Mouse (Mus musculus) limb, embryonic 11.5 days (tissue): ENCODE measurements around the gene Dab2ip. TPM values are rescaled to one million over a fixed set of nuclear protein-coding genes. Genes with fewer than 3 reads are reported as not detected.
A peak's percentile ranks its signal among the peaks of the same experiment; 100 is the strongest.

Experiments used
- ATAC-seq: fragments of 200-750 bp; cut with Nextera tagmentation; 2 replicates; pipeline ENCODE4 v1.8.0; 2017; ENCODE audit warnings: low read depth; ENCODE audit not compliant: insufficient number of reproducible peaks, low FRiP score, low TSS enrichment
- DNase-seq: peaks from one replicate; pipeline ENCODE4 v3.0.0-alpha.2; 2015; ENCODE audit warnings: low spot score
- H3K27ac ChIP-seq: fragments of 300-500 bp; sonication (generic); replicated peaks from 2 replicates; pipeline ENCODE4 v1.5.1; 2014; ENCODE audit warnings: low read depth, mild to moderate bottlenecking, low read length
- H3K27me3 ChIP-seq: fragments of 300-500 bp; sonication (generic); 2 replicates; pipeline ENCODE4 v1.6.1; 2014; ENCODE audit warnings: mild to moderate bottlenecking, low read length, mixed read lengths; ENCODE audit not compliant: control insufficient read depth, insufficient read depth
- H3K36me3 ChIP-seq: fragments of 300-500 bp; sonication (generic); 2 replicates; pipeline ENCODE4 v1.6.1; 2014; ENCODE audit warnings: mild to moderate bottlenecking, low read length, moderate library complexity, mixed read lengths; ENCODE audit not compliant: control insufficient read depth, insufficient read depth
- H3K4me1 ChIP-seq: fragments of 300-500 bp; sonication (generic); 2 replicates; pipeline ENCODE4 v1.6.1; 2014; ENCODE audit warnings: low read length, mixed read lengths; ENCODE audit not compliant: control insufficient read depth, insufficient read depth
- H3K4me2 ChIP-seq: fragments of 300-500 bp; sonication (generic); 2 replicates; pipeline ENCODE4 v1.6.1; 2014; ENCODE audit warnings: low read depth, mild to moderate bottlenecking, moderate library complexity; ENCODE audit not compliant: severe bottlenecking
- H3K4me3 ChIP-seq: fragments of 300-500 bp; sonication (generic); 2 replicates; pipeline ENCODE4 v1.5.1; 2014; ENCODE audit warnings: low read depth, low read length
- H3K9ac ChIP-seq: fragments of 300-500 bp; sonication (generic); 2 replicates; pipeline ENCODE4 v1.6.1; 2014; ENCODE audit warnings: mild to moderate bottlenecking, low read length
- H3K9me3 ChIP-seq: fragments of 300-500 bp; sonication (generic); 2 replicates; pipeline ENCODE4 v1.6.1; 2016; ENCODE audit warnings: low read length; ENCODE audit not compliant: control insufficient read depth
- WGBS: fragments of 180-500 bp; shearing (Covaris S2); extraction: QIAGEN DNeasy Blood & Tissue Kit; methylation state at CpG from one replicate; pipeline ENCODE4 v1.1.7; 2014; 5-methylcytosine and 5-hydroxymethylcytosine counted together
- polyA plus RNA-seq: library from polyadenylated mRNA; unstranded; fragments of >200 nt; fragmentation: Nextera tagmentation; extraction: Ambion mirVana; gene quantifications from 2 replicates; pipeline ENCODE4 v1.2.1, GENCODE M21; 2014

Gene Dab2ip
- polyA plus RNA-seq, 1 experiment from 2014 or later, result 53.9 TPM

DNA sequence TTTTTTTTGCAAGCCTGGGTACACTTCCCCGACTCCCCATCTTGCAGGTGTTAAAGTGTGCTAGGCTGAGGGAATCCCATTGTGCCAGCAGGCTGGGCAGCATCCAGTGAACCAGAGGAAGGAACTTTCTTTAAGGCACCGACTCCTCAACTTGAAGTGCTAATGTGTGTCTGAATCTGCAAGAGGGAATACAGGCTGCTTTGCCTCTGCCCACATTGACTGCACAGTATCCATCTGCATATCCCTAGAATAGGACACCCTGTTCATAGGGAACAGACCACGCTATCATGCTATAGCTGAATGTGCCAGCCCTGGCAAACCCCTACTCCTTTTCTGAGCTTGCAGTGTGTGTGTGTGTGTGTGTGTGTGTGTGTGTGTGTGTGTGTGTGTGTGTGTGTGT lies 115.1 kb downstream of the Dab2ip start:
- no peak overlapping the region for H3K4me3 ChIP-seq
- no peak for DNase-seq
- no peak overlapping the region for H3K4me2 ChIP-seq
- no peak for ATAC-seq
- H3K4me1 ChIP-seq, result peaks cover 66% of the 10 kb centered on the region
- no peaks in the 10 kb centered on the region for H3K27me3 ChIP-seq
- H3K36me3 ChIP-seq, result no peaks in the 10 kb centered on the region
- no peak overlapping the region for H3K27ac ChIP-seq
- H3K9ac ChIP-seq, result no peak overlapping the region
- 84% methylated on average over 3 of the region's 3 CpGs for WGBS
- H3K9me3 ChIP-seq, result no peaks in the 10 kb centered on the region

DNA sequence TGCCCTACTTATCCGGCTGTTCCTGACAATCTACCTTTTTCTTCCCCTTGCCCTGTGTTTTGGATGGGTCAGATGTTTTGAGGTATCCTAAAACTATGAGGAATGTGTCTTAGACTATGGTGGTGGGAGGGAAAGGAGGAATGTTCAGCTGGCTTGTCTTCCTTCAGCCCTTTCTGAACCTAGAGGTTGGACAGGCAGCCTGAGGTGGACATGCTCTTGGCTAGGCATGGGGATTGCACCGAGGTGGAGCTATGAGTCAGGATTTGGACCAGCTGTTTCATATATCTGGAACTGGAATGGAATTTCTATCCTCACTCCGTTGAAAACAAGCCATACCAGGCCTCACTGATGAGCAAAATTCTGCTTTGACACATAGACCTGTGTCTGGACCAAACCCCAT lies 115.9 kb downstream of the Dab2ip start:
- 75% methylated on average over 3 of the region's 3 CpGs for WGBS
- Histone ChIP-seq H3K9me3 (no peaks in the 10 kb centered on the region), H3K9ac (no peak overlapping the region), H3K27ac (no peak overlapping the region), H3K4me1 (peaks cover 68% of the 10 kb centered on the region), H3K36me3 (no peaks in the 10 kb centered on the region), H3K27me3 (no peaks in the 10 kb centered on the region), H3K4me2 (no peak overlapping the region), H3K4me3 (no peak overlapping the region)
- no peak for ATAC-seq
- no peak for DNase-seq

DNA sequence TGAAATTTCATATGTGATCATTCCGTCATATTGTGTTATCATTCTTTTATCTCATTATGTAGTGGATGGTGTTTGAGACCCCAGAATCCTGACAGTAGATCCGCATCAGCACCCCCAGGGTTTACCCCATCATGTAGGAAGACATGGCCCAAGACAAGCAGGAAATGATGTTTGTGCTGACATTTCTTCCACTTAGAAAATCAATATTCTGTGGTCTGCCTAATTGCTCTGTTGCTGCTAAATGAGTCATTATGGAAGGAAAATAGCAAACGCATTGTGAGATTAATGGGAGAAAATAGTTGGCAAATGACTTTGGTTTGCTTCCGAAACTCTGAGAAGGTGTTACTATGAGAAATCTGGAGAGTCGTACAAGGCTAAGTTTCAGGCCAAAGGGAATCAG lies 116.4 kb downstream of the Dab2ip start:
- H3K4me3 ChIP-seq, result no peak overlapping the region
- no peaks in the 10 kb centered on the region for H3K9me3 ChIP-seq
- no peak overlapping the region for H3K9ac ChIP-seq
- WGBS, result 84% methylated on average over 5 of the region's 5 CpGs
- H3K4me1 ChIP-seq, result peaks cover 68% of the 10 kb centered on the region
- ATAC-seq (no peak), DNase-seq (no peak)
- H3K27ac ChIP-seq, result no peak overlapping the region
- no peaks in the 10 kb centered on the region for H3K27me3 ChIP-seq
- no peak overlapping the region for H3K4me2 ChIP-seq
- H3K36me3 ChIP-seq, result no peaks in the 10 kb centered on the region

DNA sequence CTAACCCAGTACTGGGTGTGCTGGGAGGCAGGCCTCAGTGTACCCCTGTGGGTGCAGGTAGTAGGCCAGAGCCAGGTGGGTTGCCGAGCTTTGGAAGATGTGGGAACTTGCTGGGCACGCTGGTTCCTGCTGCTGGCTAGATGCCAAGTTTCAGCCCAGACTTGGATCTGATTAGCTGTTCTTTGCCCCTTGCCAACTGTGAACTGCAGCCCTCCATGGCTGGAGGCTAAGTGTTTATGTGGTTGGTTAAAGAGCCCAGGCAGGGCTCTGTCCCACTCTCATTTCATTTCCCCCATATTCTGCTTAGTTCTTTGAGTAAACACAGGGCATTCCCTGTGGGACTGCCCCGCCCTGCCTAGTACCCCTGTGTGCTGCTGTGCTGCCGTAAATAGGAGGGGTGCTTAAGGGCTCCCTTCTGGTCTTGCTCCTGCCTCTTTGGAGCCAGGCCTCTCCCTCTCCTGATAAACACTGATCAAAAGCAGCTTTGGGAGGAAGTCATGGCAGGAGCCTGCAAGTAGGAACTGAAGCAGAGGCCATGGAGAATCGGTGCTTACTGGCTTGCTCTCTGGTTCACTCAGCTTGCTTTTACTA lies 118.1 kb downstream of the Dab2ip start:
- 23% methylated on average over 5 of the region's 5 CpGs for WGBS
- H3K4me3 ChIP-seq, result no peak overlapping the region

DNA sequence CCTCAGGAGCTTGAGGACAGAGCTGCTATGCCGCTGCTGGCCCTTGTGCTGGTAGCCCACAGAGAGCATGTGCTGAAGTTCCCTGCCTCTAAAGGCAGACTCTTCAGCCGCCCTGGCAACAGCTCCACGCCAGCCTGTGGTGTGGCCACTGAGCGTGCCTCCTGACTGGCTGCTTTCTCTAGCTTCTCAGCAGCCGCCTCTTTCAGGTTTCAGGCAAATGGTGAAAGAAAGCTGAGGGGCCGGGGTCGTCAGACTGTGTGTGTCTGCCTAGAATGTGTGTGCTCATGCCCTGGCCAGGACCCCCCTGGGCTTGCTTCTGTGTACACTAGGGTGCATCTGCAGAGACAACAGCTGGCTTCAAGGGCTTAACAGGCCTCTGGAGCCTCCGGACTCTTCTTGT lies 119.8 kb downstream of the Dab2ip start:
- DNase-seq (peak; percentile 60), ATAC-seq (peak; percentile 32; the same call in 1 of the 2 replicates)
- Histone ChIP-seq H3K27ac (peak overlapping the region; percentile 38), H3K9me3 (no peaks in the 10 kb centered on the region), H3K4me3 (no peak overlapping the region), H3K4me2 (no peak overlapping the region), H3K4me1 (peaks cover 77% of the 10 kb centered on the region), H3K36me3 (0 out of 2 replicates have a peak, but pooled peaks cover 3% of the 10 kb centered on the region), H3K9ac (0 out of 2 replicates have a peak overlapping the region, but pooled peaks have one; percentile 22), H3K27me3 (no peaks in the 10 kb centered on the region)
- WGBS, result 24% methylated on average over 8 of the region's 8 CpGs

More for the DNA sequence above, 118.1 kb downstream of the Dab2ip start:
- no peaks in the 10 kb centered on the region for H3K36me3 ChIP-seq
- H3K4me1 ChIP-seq, result peaks cover 72% of the 10 kb centered on the region
- no peak overlapping the region for H3K4me2 ChIP-seq
- H3K27me3 ChIP-seq, result no peaks in the 10 kb centered on the region
- ATAC-seq, result no peak
- no peaks in the 10 kb centered on the region for H3K9me3 ChIP-seq
- DNase-seq, result peak; percentile 45
- H3K9ac ChIP-seq, result no peak overlapping the region
- 0 out of 2 replicates have a peak overlapping the region, but pooled peaks have one; percentile 1 for H3K27ac ChIP-seq

DNA sequence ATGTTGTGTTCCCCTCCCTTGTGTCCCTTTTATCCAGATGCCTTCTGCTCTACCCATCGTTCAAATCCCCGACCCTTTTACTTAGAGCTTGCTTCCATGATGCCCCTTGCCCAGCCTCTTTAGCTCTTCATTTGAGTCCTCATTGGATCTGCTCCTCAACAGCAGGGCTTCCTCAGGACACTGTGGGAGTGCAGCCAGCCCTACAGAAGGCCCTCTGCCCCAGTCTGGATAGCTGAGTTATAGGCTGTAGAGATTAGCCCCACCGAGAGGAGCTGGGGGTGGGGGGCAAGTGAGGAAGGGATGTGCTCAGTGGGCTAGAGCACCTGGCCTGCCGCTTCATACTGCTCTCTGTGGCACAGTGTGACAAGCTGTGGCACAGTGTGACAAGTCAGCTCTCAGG lies 120.4 kb downstream of the Dab2ip start:
- Histone ChIP-seq H3K9ac (no peak overlapping the region; the same call in 1 of the 2 replicates), H3K4me3 (no peak overlapping the region), H3K4me2 (no peak overlapping the region), H3K36me3 (0 out of 2 replicates have a peak, but pooled peaks cover 3% of the 10 kb centered on the region), H3K4me1 (peaks cover 79% of the 10 kb centered on the region), H3K9me3 (no peaks in the 10 kb centered on the region), H3K27ac (peak overlapping the region; percentile 38; the same call in 1 of the 2 replicates), H3K27me3 (no peaks in the 10 kb centered on the region)
- DNase-seq (no peak), ATAC-seq (no peak)
- 38% methylated on average over 4 of the region's 4 CpGs for WGBS

DNA sequence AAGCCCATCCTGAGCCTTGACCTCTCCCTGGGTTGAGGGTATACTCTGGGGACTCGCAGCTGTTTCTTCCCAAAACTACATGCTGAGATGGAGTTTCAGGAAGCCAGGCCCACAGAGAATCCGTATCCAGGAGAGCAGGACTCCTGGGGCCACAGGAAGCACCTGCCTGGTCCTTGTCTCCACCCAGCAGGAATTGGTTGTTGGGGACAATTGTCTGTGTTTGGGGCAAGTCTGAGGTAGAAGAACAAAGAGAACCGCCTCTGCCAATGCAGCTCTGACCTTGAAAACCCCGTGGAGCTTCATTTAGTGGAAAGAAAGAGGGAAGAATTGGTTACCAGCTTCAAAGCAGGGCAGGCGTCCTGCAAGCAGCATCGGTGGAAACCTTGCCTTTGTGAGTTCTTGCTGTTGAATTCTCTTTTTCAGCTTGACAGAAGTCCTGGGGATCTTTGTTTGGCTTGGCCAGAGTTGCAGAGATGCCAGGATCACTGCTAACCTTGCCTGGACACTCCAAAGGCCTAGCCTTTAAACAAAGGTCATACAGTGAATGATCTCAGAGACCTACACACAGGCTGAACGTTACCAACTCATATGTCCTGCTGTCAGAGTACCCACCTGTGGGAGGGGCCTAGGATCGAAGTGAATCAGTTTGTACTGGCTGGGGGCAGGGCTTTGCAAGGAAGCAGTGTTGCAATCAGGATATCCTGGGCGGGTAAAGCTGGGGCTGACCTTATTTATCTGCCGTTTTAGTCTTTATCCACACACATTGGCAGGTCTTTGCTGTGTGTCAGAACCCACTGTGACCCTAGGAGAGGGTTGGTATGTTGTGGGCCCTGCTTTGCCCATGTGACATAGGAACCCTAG lies 122.0 kb downstream of the Dab2ip start:
- WGBS, result 36% methylated on average over 10 of the region's 10 CpGs

DNA sequence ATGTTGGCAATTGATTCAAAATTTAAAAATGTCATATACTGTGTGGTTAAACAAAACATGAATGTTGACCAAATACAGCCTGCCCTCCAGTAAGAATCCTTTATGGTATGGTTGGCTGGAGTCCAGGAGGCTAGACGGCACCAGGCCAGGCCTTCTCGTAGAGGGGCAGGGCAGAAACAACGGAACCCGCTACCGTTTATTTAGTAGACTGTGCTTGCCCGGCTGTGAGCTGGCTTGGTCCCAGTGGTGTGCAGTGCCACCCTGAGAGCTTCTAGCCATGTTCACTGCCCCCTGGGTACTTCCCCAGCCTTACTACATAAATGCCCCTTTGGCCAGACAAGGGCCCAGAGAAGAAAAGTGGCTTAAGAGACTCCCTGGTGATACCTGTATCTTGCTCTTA lies 122.8 kb downstream of the Dab2ip start:
- Histone ChIP-seq H3K4me3 (no peak overlapping the region), H3K9me3 (no peaks in the 10 kb centered on the region), H3K4me2 (no peak overlapping the region), H3K9ac (no peak overlapping the region), H3K27me3 (no peaks in the 10 kb centered on the region), H3K36me3 (0 out of 2 replicates have a peak, but pooled peaks cover 3% of the 10 kb centered on the region), H3K4me1 (peaks cover 67% of the 10 kb centered on the region), H3K27ac (no peak overlapping the region)
- DNase-seq (no peak), ATAC-seq (no peak)
- WGBS, result 70% methylated on average over 6 of the region's 6 CpGs

More for the DNA sequence above, 122.0 kb downstream of the Dab2ip start:
- H3K4me1 ChIP-seq, result peaks cover 75% of the 10 kb centered on the region
- H3K9me3 ChIP-seq, result no peaks in the 10 kb centered on the region
- H3K36me3 ChIP-seq, result 0 out of 2 replicates have a peak, but pooled peaks cover 3% of the 10 kb centered on the region
- no peak overlapping the region for H3K27ac ChIP-seq
- H3K9ac ChIP-seq, result no peak overlapping the region
- no peaks in the 10 kb centered on the region for H3K27me3 ChIP-seq
- H3K4me3 ChIP-seq, result no peak overlapping the region
- DNase-seq, result no peak
- H3K4me2 ChIP-seq, result no peak overlapping the region
- ATAC-seq, result no peak
